Mouse (Mus musculus) monocyte, adult 5-6 weeks (primary cell): Measurements from ENCODE around the gene Creb5. TPM values are rescaled to one million over a fixed set of nuclear protein-coding genes. Genes with fewer than 3 reads are reported as not detected.

ENCODE experiments used
- ATAC-seq: fragments of 153-309, 156-312 bp; replicated peaks from 2 replicates; pipeline ENCODE4 v1.8.0; 2017; ENCODE audit warnings: mild to moderate bottlenecking; ENCODE audit not compliant: low TSS enrichment, insufficient number of reproducible peaks, severe bottlenecking, poor library complexity, low FRiP score
- total RNA-seq: library from RNA; stranded (forward); fragments of 200-1000, 200-491, 200-594 nt; gene quantifications from 3 replicates; pipeline ENCODE4 v1.2.3, GENCODE M21; 2017

Gene Creb5
- total RNA-seq, 1 experiment from 2014 or later, result 0.19 TPM

DNA sequence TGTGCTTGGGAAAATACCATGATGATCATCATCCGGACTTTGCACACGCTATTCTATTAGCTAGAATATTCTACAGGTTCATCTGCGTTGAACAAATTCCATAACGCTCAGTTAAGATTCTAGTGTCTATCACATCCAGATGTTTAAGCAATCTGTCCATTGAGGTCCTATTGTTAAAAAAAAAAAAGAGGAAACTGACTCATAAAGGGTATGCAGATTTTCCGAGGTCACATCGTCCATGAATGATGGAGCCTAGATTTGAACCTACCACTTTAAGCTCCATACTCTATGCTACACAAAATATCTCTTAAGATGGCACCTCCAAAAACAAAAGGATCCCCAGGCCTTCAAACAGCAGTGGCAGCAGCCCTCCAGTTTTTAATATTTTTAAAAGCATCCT, 26.5 kb downstream of the Creb5 start:
- ATAC-seq, result no peak

GRCm38 (mm10) chr6:53314126-53314525, 27.1 kb downstream of the Creb5 start:
- no peak for ATAC-seq

GRCm38 (mm10) chr6:53319543-53320325, 32.7 kb downstream of the Creb5 start:
- ATAC-seq, result no peak

DNA sequence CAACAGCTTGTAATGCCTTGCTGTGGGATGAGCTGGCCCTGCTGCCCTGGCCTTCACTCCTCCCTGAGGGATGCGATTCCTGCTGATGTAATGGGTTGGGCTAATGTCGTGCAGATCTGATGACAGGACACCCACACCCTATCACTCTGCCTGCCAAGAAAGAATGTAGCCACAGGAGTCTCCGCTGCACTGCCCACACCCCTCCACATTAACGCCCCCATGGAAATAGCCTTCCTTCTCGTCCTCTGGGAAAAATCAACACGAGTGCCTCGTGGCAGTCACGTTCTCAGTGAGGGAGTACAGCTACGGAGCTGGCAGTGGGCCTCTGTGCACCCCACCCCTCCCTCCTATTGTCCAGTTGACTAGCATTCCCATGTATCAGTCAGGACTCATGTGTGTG, 50.3 kb downstream of the Creb5 start:
- no peak for ATAC-seq

GRCm38 (mm10) chr6:53352311-53352960, 65.4 kb downstream of the Creb5 start:
- no peak for ATAC-seq

DNA sequence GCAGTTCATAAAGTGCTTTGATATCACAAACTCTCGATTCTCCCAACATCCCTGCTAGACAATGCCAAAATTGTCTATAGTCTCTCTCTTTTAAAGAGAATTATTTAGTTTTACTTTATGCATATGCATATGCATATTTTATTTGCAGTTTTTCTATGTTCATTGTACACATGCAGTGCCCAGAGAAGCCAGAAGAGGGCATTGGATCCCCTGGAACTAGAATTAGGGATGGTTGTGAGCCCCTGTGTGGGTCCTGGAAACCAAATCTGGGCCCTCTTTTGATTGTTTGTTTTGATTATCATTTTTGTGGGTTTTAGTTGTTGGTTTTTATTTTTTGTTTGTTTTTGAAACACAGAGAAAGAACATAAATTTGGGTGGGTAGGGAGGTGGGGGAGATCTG, 69.3 kb downstream of the Creb5 start:
- no peak for ATAC-seq

GRCm38 (mm10) chr6:53363535-53363934, 76.5 kb downstream of the Creb5 start:
- ATAC-seq, result no peak

GRCm38 (mm10) chr6:53363981-53364391, 76.9 kb downstream of the Creb5 start:
- ATAC-seq, result no peak

- no peak for ATAC-seq
Measured at GRCm38 (mm10) chr6:53369147-53369546, 82.1 kb downstream of the Creb5 start.

DNA sequence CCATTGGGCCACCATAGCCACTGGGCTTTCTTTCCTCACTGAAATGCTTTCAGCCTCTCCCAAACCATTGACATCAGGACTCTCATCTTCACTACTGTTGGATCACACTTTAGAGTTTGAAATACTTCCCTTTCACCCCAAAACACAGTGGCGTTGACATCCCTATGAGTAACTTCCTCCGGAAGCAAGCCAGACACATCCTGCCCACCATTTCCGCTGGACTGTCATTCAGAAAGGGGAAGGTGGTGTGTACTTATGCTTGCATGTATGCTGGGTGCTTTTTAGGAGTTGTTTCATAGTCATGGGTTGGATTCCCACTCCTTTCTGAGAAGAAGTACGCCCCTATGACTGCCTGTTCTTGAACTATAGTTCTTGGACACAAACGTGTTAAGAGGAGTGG, 82.9 kb downstream of the Creb5 start:
- ATAC-seq, result peak; percentile 86

DNA sequence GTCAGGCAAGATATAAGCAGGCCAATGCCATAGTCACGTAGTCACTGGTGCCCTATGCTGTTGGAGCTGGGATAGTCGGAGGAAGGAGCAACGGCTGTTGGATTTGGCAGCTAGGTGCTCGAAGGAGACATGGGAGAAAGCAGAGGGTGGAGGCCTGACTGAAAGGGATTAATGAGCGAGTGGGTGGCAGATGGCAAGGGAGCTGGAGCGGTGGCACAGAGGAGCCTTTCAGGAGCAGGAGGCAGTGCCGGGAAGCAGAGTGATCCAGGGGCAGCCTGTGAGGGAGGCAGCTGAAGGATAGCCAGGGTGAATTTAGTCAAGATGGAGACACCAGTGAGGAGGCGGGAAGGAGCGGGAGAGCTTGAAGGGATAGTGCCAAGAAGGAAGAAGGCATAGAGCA, 84.9 kb downstream of the Creb5 start:
- no peak for ATAC-seq

DNA sequence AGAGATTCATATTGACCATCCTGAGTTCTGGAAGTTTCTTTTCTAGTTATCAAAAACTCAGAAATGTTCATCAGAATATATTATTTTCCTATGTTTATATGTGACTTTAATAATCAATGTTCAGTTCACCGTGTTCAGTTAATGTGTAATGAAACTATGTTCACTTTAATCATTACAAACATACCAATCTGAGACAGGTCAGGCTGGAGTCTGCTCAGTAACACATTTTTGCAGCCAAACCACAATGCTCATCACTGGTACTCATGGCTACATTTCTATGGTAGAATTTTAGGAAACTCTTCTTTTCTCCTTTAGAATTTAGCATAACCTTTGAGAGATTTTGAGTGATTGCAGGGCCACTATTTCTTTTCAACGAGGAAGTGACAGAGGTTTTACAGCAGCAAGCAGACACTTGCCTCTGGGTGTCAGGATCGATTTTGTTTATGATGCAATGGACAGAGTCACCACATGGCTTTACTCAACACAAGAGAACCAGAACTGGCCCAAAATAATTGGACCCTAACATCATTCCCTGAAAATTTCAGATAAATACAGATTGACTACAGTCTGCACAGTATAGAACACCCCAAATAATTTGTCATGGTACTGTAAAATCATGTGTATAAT, 87.4 kb downstream of the Creb5 start:
- no peak for ATAC-seq

DNA sequence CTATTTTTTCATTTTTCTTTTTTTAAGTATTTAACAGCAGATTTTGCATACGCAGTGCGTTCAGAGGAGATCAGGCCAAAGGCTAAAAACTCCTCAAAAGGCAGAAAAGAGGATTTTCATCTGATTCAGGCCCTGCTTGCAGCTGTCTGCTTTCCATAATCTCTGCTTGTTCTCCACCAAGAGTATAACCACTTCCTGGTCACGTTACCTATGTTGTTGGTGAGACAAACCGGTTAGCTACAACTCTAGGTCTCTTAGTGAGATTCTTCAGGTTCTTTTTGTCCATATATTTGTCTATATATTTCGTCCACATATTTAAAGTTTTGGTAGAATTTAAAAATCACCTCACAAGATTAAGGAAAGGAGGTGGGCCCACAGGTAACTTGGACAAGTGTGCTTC, 102.2 kb downstream of the Creb5 start:
- no peak for ATAC-seq

- no peak for ATAC-seq
Measured at GRCm38 (mm10) chr6:53390413-53390812, 103.3 kb downstream of the Creb5 start.

GRCm38 (mm10) chr6:53394026-53394425, 107.0 kb downstream of the Creb5 start:
- ATAC-seq, result no peak

DNA sequence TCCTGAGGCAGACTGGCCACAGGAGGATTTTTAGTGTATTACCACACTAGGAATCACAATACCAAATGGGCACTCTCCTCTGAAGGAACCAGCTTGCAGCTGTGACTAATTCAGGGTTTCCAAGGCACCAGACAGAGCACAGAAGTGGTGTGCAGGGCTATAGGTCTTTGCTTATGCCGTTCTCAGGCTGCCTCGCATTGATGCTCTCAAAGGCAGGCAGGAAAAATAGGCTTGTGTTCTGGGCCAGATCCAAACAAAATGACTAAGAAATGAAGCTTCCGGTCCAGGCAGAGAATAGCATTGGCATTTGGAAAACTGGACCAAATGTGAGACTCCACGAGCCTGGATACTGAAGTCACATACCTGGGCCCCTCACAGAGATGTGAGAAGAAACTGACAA, 108.1 kb downstream of the Creb5 start:
- no peak for ATAC-seq

DNA sequence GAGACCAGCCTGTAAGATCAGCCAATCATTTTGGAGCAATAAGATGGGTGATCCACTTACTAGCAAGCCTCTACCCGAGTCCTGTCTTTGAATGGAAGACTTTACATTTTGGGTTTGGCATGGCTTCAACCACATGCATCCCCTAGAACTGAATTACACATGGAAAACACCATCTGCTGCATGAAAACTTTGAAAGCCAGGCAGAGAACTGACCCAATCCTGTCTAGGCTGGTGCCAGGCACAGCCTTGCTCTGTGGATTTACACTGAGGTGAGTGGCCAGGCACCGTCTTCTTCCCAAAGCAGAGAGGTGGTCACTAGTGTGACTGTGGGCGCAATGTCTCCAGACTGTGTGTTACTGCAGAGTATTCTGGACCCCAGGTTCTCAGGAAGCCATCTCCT, 109.4 kb downstream of the Creb5 start:
- no peak for ATAC-seq

DNA sequence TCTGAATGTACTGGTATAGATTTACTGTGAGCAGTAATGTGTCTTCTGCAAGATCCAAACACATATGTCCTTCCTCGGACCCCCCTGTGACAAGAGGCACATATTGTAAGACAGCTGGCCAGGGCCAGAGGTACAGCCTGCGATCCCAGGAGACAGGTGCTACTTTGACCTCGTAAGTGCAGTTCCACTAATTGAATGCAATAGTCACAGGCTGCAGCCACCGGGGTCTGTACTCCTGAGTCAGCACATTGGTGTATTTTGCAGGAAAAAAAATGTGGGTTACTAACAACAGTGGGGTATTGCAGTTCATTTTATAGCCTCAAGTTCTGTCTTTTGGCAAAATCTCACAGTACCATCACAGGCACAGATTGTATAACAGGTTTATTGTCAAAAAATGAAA, 110.7 kb downstream of the Creb5 start:
- no peak for ATAC-seq

- no peak for ATAC-seq
Measured at GRCm38 (mm10) chr6:53398297-53399140, 111.4 kb downstream of the Creb5 start.
